Mouse (Mus musculus) central nervous system, embryonic 14 days (tissue): ENCODE measurements around the gene Lrrk1. TPM values are rescaled to one million over a fixed set of nuclear protein-coding genes. Genes with fewer than 3 reads are reported as not detected.

Experiments used
- polyA plus RNA-seq: library from polyadenylated mRNA; depleted of rRNA; stranded (reverse); fragments of >200 nt; gene quantifications from 2 replicates; pipeline ENCODE4 v1.2.3, GENCODE M21; 2012; rRNA removed

The Lrrk1 gene
- polyA plus RNA-seq: 3.6 and 5.5 TPM in 2 replicates

GRCm38 (mm10) chr7:66387813-66388521 is at the start of gene Lrrk1:
Gene Lrrk1, minus strand, starts transcription at chr7:66388350.

GRCm38 (mm10) chr7:66427437-66428161 is 39.4 kb upstream of the Lrrk1 start, which contains the start of gene Aldh1a3:
Gene Aldh1a3, minus strand, starts transcription at chr7:66427517.

GRCm38 (mm10) chr7:66365904-66366303 is 22.2 kb downstream of the Lrrk1 start, which contains the start of gene Gm10974:
Gene Gm10974, plus strand, starts transcription at chr7:66365905.

Other genes starting within 250 kb of the Lrrk1 start
- not detected in 2 replicates for gene Gm10974, start 22.4 kb downstream of the Lrrk1 start, polyA plus RNA-seq
- gene Aldh1a3, start 39.2 kb upstream of the Lrrk1 start, polyA plus RNA-seq: 2.7 and 4.8 TPM in 2 replicates